31 mouse cellular contexts compared by ENCODE assay signal in genomic region chr6:48635105-48635504, GRCm38 (mm10). TPM values are rescaled to one million over a fixed set of nuclear protein-coding genes. Genes with fewer than 3 reads are reported as not detected.
DNase-seq lines count a peak whose midpoint lies in the region; ATAC-seq and TF ChIP-seq lines count a peak whose summit lies in the region.
"Had no signal": no experiment of that assay in that cellular context is flagged by ENCODE, and none has a peak within 500 bp of the region (broad histone marks: within the 10 kb centered on the region; RNA-seq: fewer than 3 reads in every experiment).

No protein-coding gene starts in this region.

- no peak overlapping the region for H3K9ac ChIP-seq in liver, embryonic 14.5 days (replicated peaks)
- H3K9ac ChIP-seq in liver, postnatal 0 days (replicated peaks), result no peak overlapping the region
- H3K9ac ChIP-seq: embryonic facial prominence, embryonic 13.5 days; forebrain, embryonic 12.5 days; forebrain, embryonic 15.5 days; heart, embryonic 13.5 days; hindbrain, embryonic 13.5 days had no signal

- TF ChIP-seq CTCF in liver, embryonic 14.5 days (IDR thresholded peaks at IDR 0.05; ENCODE audit: low read depth), result no peak
- no peak for TF ChIP-seq CTCF in liver, postnatal 0 days (IDR thresholded peaks at IDR 0.05; ENCODE audit: low read depth)

- no peak overlapping the region for H3K27ac ChIP-seq in liver, embryonic 14.5 days
- no peak overlapping the region for H3K27ac ChIP-seq in liver, postnatal 0 days (ENCODE audit: low read depth)
- H3K27ac ChIP-seq: embryonic facial prominence, embryonic 10.5 days; embryonic facial prominence, embryonic 13.5 days; forebrain, embryonic 12.5 days; forebrain, embryonic 15.5 days; heart, adult 2 months; heart, embryonic 10.5 days; heart, embryonic 13.5 days; hindbrain, embryonic 13.5 days had no signal

- H3K4me2 ChIP-seq in liver, embryonic 14.5 days (ENCODE audit: low read depth), result no peak overlapping the region
- H3K4me2 ChIP-seq in liver, postnatal 0 days (ENCODE audit: low read depth, low read length), result no peak overlapping the region
- H3K4me2 ChIP-seq: embryonic facial prominence, embryonic 13.5 days; forebrain, embryonic 12.5 days; forebrain, embryonic 15.5 days; heart, embryonic 13.5 days; hindbrain, embryonic 13.5 days had no signal

- intact Hi-C loops in left cerebral cortex, postnatal 10 days (cut with DNase I), result loop anchor here (5.0 kb wide), 1 partner anchor 458 kb away; no protein-coding TSS in a partner anchor

- ATAC-seq in common myeloid progenitor, adult 5-6 weeks (replicated peaks; ENCODE audit: low read depth, poor library complexity, severe bottlenecking), result peak; percentile 63
- peak; percentile 56; the same call in 1 of the 2 replicates for ATAC-seq in liver, embryonic 14.5 days (ENCODE audit: insufficient read depth)
- ATAC-seq in liver, postnatal 0 days, result peak; percentile 23; the same call in 1 of the 2 replicates
- ATAC-seq: CD4-positive, CD25-positive, alpha-beta regulatory T cell, adult 4 months; forebrain, embryonic 15.5 days; hindbrain, embryonic 16.5 days had no signal

- H3K4me3 ChIP-seq in liver, embryonic 14.5 days (ENCODE audit: insufficient read depth in 1 of 2, low read depth in 2 of 2, low read length in 2 of 2), result no peak overlapping the region
- no peak overlapping the region for H3K4me3 ChIP-seq in liver, postnatal 0 days (ENCODE audit: low read depth, low read length)
- H3K4me3 ChIP-seq: embryonic facial prominence, embryonic 10.5 days; embryonic facial prominence, embryonic 13.5 days; erythroblast, embryonic 14.5 days; forebrain, embryonic 12.5 days; forebrain, embryonic 15.5 days; heart, adult 2 months; heart, embryonic 10.5 days; heart, embryonic 13.5 days; hindbrain, embryonic 13.5 days had no signal

- no peaks in the 10 kb centered on the region for H3K9me3 ChIP-seq in liver, embryonic 14.5 days (ENCODE audit: control insufficient read depth, low read length)
- H3K9me3 ChIP-seq in liver, postnatal 0 days (ENCODE audit: low read length), result no peaks in the 10 kb centered on the region
- H3K9me3 ChIP-seq: embryonic facial prominence, embryonic 10.5 days; embryonic facial prominence, embryonic 13.5 days; forebrain, embryonic 12.5 days; forebrain, embryonic 15.5 days; heart, embryonic 10.5 days; heart, embryonic 13.5 days; hindbrain, embryonic 13.5 days had no signal

- peak; percentile 11 for DNase-seq in c-Kit-positive CD71-positive TER-119-negative erythroid progenitor cells, embryonic 14.5 days (ENCODE audit: low read depth)
- no peak for DNase-seq in liver, embryonic 14.5 days (ENCODE audit: low read depth in 3 of 3, low spot score in 3 of 3)
- no peak for DNase-seq in liver, postnatal 0 days
- DNase-seq in cerebellum, adult 11-12 months, result no peak
- DNase-seq in layer of hippocampus, adult 18-20 months (ENCODE audit: low spot score in 2 of 2), result no peak
- DNase-seq in left cerebral cortex, postnatal 10 days (ENCODE audit: extremely low spot score in 1 of 2, low spot score in 2 of 2), result no peak
- no peak for DNase-seq in kidney, postnatal 25 days
- DNase-seq: adrenal gland, adult 8-10 months; adrenal gland, postnatal 25 days; cerebellum, adult 2 months; cerebellum, adult 9-11 months; cerebellum, postnatal 25 days; embryo, embryonic 11 days; gastrocnemius, postnatal 25 days; heart, adult 2 months had no signal

- no peaks in the 10 kb centered on the region for H3K27me3 ChIP-seq in liver, embryonic 14.5 days (ENCODE audit: control insufficient read depth, insufficient read depth, low read length)
- 0 out of 2 replicates have a peak, but pooled peaks cover 3% of the 10 kb centered on the region for H3K27me3 ChIP-seq in liver, postnatal 0 days (ENCODE audit: insufficient read depth, low read length)
- H3K27me3 ChIP-seq: forebrain, embryonic 15.5 days had no signal

- no peaks in the 10 kb centered on the region for H3K36me3 ChIP-seq in liver, embryonic 14.5 days (replicated peaks; ENCODE audit: control insufficient read depth, insufficient read depth, low read depth)
- H3K36me3 ChIP-seq in liver, postnatal 0 days (replicated peaks; ENCODE audit: insufficient read depth, low read length), result no peaks in the 10 kb centered on the region
- H3K36me3 ChIP-seq: embryonic facial prominence, embryonic 10.5 days; embryonic facial prominence, embryonic 13.5 days; forebrain, embryonic 12.5 days; forebrain, embryonic 15.5 days; heart, embryonic 10.5 days; heart, embryonic 13.5 days; hindbrain, embryonic 13.5 days had no signal

- WGBS in liver, embryonic 14.5 days (ENCODE audit: insufficient replicate concordance), result 14% methylated on average over 2 of the region's 2 CpGs
- WGBS in liver, postnatal 0 days (ENCODE audit: insufficient replicate concordance), result 48% methylated on average over 2 of the region's 2 CpGs

- TF ChIP-seq EP300 in liver, embryonic 14.5 days (IDR thresholded peaks at IDR 0.05; ENCODE audit: low read depth), result no peak
- TF ChIP-seq EP300 in liver, postnatal 0 days (IDR thresholded peaks at IDR 0.05; ENCODE audit: low read depth), result no peak

- H3K4me1 ChIP-seq in liver, embryonic 14.5 days (replicated peaks; ENCODE audit: control insufficient read depth in 2 of 2, insufficient read depth in 2 of 2, low read length in 1 of 2), result peaks cover 0 to 3% of the 10 kb centered on the region in 2 experiments; a peak in 1 of 4 replicates
- H3K4me1 ChIP-seq in liver, postnatal 0 days (ENCODE audit: insufficient read depth), result no peaks in the 10 kb centered on the region
- H3K4me1 ChIP-seq: embryonic facial prominence, embryonic 13.5 days; forebrain, embryonic 12.5 days; forebrain, embryonic 15.5 days; hindbrain, embryonic 13.5 days had no signal

RNA-seq across cellular contexts. Expression of gene AI854703, which starts 8.5 kb away (rescaled TPM):
- total RNA-seq in common myeloid progenitor, adult 5-6 weeks (2017), result 1.6 and 2.2 TPM in 2 replicates
- 0.31 and 0.34 TPM in 2 replicates for polyA plus RNA-seq in liver, embryonic 14.5 days (2012; rRNA removed)
- 0.06 and 0.27 TPM in 2 replicates for polyA plus RNA-seq in liver, embryonic 14.5 days (2014; fragmentation: Nextera tagmentation; extraction: Ambion mirVana)
- polyA plus RNA-seq in liver, postnatal 0 days (2015; fragmentation: Nextera tagmentation; extraction: Ambion mirVana), result 0.16 and 0.20 TPM in 2 replicates
- total RNA-seq in layer of hippocampus, adult 18-20 months (2021), result 10 to 100 TPM; 13.4 to 13.6 TPM
- total RNA-seq in left cerebral cortex, postnatal 10 days (2021), result 10 to 100 TPM; 17.1 to 17.3 TPM
- total RNA-seq: MEL had no signal
- polyA plus RNA-seq: erythroblast, embryonic 14.5 days had no signal

RNA-seq across cellular contexts. Expression of gene Gimap8, which starts 11.9 kb away (rescaled TPM):
- total RNA-seq in common myeloid progenitor, adult 5-6 weeks (2017), result 3.7 TPM in 2 replicates
- 0.90 and 1.3 TPM in 2 replicates for polyA plus RNA-seq in liver, embryonic 14.5 days (2012; rRNA removed)
- polyA plus RNA-seq in liver, embryonic 14.5 days (2014; fragmentation: Nextera tagmentation; extraction: Ambion mirVana), result 0.17 and 0.18 TPM in 2 replicates
- 1.1 TPM in 2 replicates for polyA plus RNA-seq in liver, postnatal 0 days (2015; fragmentation: Nextera tagmentation; extraction: Ambion mirVana)
- under 1 TPM; 0.77 to 0.81 TPM for total RNA-seq in layer of hippocampus, adult 18-20 months (2021)
- total RNA-seq in left cerebral cortex, postnatal 10 days (2021), result 1 to 10 TPM; 1.3 to 1.8 TPM
- total RNA-seq: MEL had no signal
- polyA plus RNA-seq: C2C12; erythroblast, embryonic 14.5 days had no signal

RNA-seq across cellular contexts. Expression of gene Zfp775, which starts 33.2 kb away (rescaled TPM):
- 2.1 and 3.3 TPM in 2 replicates for total RNA-seq in common myeloid progenitor, adult 5-6 weeks (2017)
- polyA plus RNA-seq in liver, embryonic 14.5 days (2012; rRNA removed), result 1.0 TPM in 2 replicates
- 1.4 and 1.7 TPM in 2 replicates for polyA plus RNA-seq in liver, embryonic 14.5 days (2014; fragmentation: Nextera tagmentation; extraction: Ambion mirVana)
- polyA plus RNA-seq in liver, postnatal 0 days (2015; fragmentation: Nextera tagmentation; extraction: Ambion mirVana), result 0.93 and 1.8 TPM in 2 replicates
- 1 to 10 TPM; 7.1 to 8.2 TPM for total RNA-seq in layer of hippocampus, adult 18-20 months (2021)
- 1 to 10 TPM; 5.8 to 6.8 TPM for total RNA-seq in left cerebral cortex, postnatal 10 days (2021)
- total RNA-seq: MEL had no signal

RNA-seq across cellular contexts. Expression of gene Gimap9, which starts 40.8 kb away (rescaled TPM):
- 50.8 and 59.3 TPM in 2 replicates for total RNA-seq in common myeloid progenitor, adult 5-6 weeks (2017)
- polyA plus RNA-seq in liver, embryonic 14.5 days (2012; rRNA removed), result 3.9 and 7.2 TPM in 2 replicates
- polyA plus RNA-seq in liver, embryonic 14.5 days (2014; fragmentation: Nextera tagmentation; extraction: Ambion mirVana), result 8.0 and 10.6 TPM in 2 replicates
- polyA plus RNA-seq in liver, postnatal 0 days (2015; fragmentation: Nextera tagmentation; extraction: Ambion mirVana), result 10.2 and 10.9 TPM in 2 replicates
- total RNA-seq in layer of hippocampus, adult 18-20 months (2021), result 1 to 10 TPM in 1 of 2 experiments, under 1 TPM in 1; 0.48 to 1.1 TPM
- total RNA-seq in left cerebral cortex, postnatal 10 days (2021), result 1 to 10 TPM; 1.2 to 1.4 TPM
- polyA plus RNA-seq: erythroblast, embryonic 14.5 days had no signal

RNA-seq across cellular contexts. Expression of gene Gm44965, which starts 41.4 kb away (rescaled TPM):
- not detected in 2 replicates for total RNA-seq in common myeloid progenitor, adult 5-6 weeks (2017)
- polyA plus RNA-seq in liver, embryonic 14.5 days (2012; rRNA removed), result not detected in 2 replicates
- not detected in 2 replicates for polyA plus RNA-seq in liver, embryonic 14.5 days (2014; fragmentation: Nextera tagmentation; extraction: Ambion mirVana)
- polyA plus RNA-seq in liver, postnatal 0 days (2015; fragmentation: Nextera tagmentation; extraction: Ambion mirVana), result not detected in 2 replicates
- total RNA-seq in layer of hippocampus, adult 18-20 months (2021), result not detected
- not detected for total RNA-seq in left cerebral cortex, postnatal 10 days (2021)
- total RNA-seq: adrenal gland, postnatal 25 days; heart, adult 2 months; MEL had no signal
- polyA plus RNA-seq: brain, embryonic 14.5 days; CD4-positive, CD25-positive, alpha-beta regulatory T cell, adult 4 months; cerebellum, adult 2 months; embryonic facial prominence, embryonic 13.5 days; erythroblast, embryonic 14.5 days; forebrain, embryonic 12.5 days; forebrain, embryonic 15.5 days; gonadal fat pad, adult 2 months; heart, adult 2 months; heart, embryonic 13.5 days; heart, embryonic 16.5 days; hindbrain, embryonic 13.5 days; hindbrain, embryonic 16.5 days had no signal
